Mouse (Mus musculus): Measurements from ENCODE around the gene Gm47995.
"Not testable (repeated sequence)": the region's sequence is repeated elsewhere in the genome, so short reads cannot be mapped to it uniquely, and the experiment has no call there.

GRCm38 (mm10) chr1:151186879-151187424, 11.3 kb upstream of the Gm47995 start:
- not testable (repeated sequence) for TF ChIP-seq POLR2A (IDR thresholded peaks at IDR 0.05; ENCODE audit: borderline replicate concordance, extremely low read depth, low read depth, low read length); CTCF (IDR thresholded peaks at IDR 0.05; ENCODE audit: insufficient read depth, low read length)
